Mouse (Mus musculus) embryonic fibroblast, embryonic 13.5 days (primary cell): ENCODE measurements around the gene Arnt2.

Experiments
- CTCF ChIP-seq: IDR thresholded peaks from 2 replicates; pipeline ENCODE4 v1.5.1; 2011; ENCODE audit warnings: mild to moderate bottlenecking, control low read depth, low read length, moderate library complexity, borderline replicate concordance; ENCODE audit not compliant: insufficient read depth
- POLR2A ChIP-seq: IDR thresholded peaks from 2 replicates; pipeline ENCODE4 v1.6.1; 2011; ENCODE audit warnings: low read depth, mild to moderate bottlenecking, control low read depth, low read length, moderate library complexity

DNA sequence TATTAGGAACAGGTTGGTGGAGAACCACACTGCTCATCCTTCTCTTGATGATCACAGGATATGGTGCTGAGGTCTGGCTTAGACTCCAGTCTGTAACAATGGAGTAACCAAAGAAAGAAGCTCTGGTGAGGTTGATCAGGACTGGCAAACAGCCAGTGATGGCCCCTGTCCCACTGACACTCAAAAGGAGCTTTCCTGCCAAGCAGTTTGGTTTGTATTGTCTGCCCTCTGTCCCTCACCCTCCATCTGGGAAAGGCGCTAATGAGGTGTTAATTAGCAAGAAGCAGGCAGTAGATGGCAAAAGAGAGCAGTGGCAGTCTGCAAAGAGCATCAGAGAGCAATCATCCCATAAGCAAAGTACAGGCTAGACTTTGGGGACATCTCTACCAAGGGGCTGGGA, 81.2 kb downstream of the Arnt2 start:
- TF ChIP-seq CTCF (no peak), POLR2A (no peak)
